Mouse (Mus musculus) C2C12 (cell line): Measurements from ENCODE around the gene Sdccag8.

ENCODE experiments used
- CTCF ChIP-seq: IDR thresholded peaks from one replicate; pipeline ENCODE4 v1.5.1; 2011; ENCODE audit not compliant: control insufficient read depth, insufficient read depth, insufficient read length
- FOSL1 ChIP-seq: IDR thresholded peaks from one replicate; pipeline ENCODE4 v1.8.0; 2011; ENCODE audit warnings: mild to moderate bottlenecking, low read length; ENCODE audit not compliant: poor library complexity, insufficient read depth, severe bottlenecking
- MAX ChIP-seq: IDR thresholded peaks from one replicate; pipeline ENCODE4 v1.6.1; 2011; ENCODE audit warnings: mild to moderate bottlenecking, control low read depth
- MYOD1 ChIP-seq: IDR thresholded peaks from one replicate; pipeline ENCODE4 v1.6.1; 2011; ENCODE audit warnings: low read depth; ENCODE audit not compliant: control insufficient read depth, insufficient read length
- USF1 ChIP-seq: IDR thresholded peaks from one replicate; pipeline ENCODE4 v1.6.1; 2011; ENCODE audit warnings: low read depth, mild to moderate bottlenecking, control low read depth, moderate library complexity

DNA sequence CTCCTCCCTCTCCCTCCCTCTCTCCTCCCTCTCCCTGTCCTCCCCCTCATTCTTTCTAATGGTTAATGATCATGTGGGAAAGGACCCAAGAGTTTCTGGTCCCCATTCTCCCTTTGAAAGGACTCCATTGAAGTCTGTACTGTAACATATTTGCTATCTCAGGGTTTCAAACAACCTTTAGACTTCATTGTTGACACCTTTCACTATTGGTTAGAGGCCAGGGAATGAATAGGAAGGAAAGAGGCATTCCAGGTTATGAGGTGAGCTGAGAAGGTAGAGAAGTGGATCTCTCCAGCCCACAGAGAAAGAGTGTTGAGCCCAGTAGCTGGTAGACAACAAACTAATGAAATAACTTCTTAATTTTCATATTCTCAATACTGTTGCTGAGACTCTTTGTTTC is 59.7 kb downstream of the Sdccag8 start:
- TF ChIP-seq MYOD1 = no peak
- TF ChIP-seq CTCF = no peak
- no peak for TF ChIP-seq MAX
- no peak for TF ChIP-seq FOSL1
- TF ChIP-seq USF1 = no peak
